Mouse (Mus musculus): ENCODE measurements around the gene Pdpn.
"Not testable (repeated sequence)": the region's sequence is repeated elsewhere in the genome, so short reads cannot be mapped to it uniquely, and the experiment has no call there.

The Pdpn gene

DNA sequence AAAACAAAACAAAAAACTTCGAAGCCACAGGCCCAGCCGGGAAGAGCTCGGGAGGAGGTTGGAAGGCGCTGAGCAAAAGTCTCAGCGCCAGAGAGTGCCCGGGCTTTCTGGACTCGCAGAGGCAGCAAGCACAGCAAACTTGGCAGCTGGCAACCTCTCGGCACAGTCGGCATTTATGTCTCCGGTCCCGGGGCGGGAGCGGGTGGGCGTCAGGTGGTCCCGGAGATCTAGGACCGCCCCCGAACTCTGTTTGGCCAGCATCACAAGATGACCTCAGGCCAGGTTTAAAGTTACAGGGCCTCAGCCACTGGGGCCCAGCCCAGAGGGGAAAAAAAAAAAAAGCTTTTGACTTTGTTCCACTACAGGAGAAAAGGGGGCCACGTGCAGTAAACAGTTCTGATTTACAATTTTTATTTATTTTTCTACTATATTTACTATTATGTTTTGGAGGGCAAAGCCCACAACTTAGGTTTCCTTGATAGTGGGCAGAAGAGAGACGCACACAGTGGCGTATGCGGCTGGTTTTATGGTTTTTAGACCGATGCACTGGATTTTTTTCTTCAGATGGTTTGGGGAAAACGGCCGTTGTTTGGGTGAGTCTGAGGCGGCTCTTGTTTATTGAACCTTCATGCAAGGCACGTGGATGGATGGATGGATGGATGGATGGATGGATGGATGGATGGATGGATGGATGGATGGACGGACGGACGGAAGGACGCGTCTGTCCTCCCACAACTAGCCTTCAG lies at the start of gene Pdpn:
Pdpn (minus strand) TSS at position 240 of the 746 bp plus-strand sequence.
- peak; percentile 70 for DNase-seq

DNA sequence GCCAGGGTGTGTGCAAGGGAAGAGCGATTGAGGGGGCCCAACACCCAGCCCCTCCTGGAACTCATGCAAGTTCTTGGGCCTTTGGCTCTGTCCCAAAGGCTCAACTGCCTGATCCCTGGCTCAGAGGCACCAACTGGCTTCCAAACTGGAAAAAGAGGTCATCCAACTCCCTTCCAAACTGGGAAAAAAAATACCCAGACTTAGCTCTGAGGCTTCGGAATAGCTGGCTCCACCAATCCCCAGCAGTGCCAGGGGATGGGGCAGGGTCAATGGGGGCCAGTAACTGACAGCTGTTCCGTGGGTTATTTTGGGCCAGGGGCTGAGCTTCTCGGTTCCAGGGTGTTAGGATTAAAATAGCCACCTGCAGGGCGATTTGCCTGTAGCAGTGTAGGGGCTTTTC lies 49.3 kb upstream of the Pdpn start:
- no peak for DNase-seq

DNA sequence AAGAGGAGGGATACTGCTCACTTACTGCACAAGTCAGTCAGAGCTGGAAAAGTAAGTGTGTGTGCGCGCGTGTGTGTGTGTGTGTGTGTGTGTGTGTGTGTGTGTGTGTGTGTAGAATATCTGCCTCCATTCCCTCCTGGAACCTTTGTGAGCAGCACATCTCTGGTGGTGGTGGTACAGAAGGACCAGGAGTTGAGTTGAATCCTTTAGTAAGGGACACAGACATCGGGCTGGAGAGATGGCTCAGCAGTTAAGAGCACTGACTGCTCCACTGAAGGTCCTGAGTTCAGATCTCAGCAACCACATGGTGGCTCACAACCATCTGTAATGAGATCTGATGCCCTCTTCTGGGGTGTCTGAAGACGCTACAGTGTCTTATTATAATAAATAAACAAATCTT lies 46.1 kb upstream of the Pdpn start:
- DNase-seq, result not testable (repeated sequence)

DNA sequence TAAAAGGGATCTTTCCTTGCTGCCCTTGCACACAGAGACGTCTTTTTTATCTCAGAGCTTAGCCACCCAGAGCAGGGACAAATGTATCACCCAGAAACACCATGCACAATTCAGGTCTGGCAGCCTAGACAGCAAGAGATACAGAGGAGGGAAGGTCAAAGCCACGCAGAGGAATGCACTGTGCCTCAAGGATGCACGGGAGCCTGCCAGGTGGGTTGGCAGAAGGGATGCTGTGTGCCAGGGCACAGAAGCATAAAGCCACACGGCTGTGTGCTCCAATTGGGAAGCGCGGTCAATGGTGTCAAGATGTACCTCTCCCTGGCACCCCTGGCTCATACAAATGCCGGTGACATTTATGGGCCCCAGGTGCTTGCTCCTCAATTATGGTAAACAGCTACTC lies 42.1 kb upstream of the Pdpn start:
- DNase-seq, result no peak

- no peak for DNase-seq
These were observed 40.4 kb upstream of the Pdpn start for GRCm38 (mm10) chr4:143339808-143340207.

DNA sequence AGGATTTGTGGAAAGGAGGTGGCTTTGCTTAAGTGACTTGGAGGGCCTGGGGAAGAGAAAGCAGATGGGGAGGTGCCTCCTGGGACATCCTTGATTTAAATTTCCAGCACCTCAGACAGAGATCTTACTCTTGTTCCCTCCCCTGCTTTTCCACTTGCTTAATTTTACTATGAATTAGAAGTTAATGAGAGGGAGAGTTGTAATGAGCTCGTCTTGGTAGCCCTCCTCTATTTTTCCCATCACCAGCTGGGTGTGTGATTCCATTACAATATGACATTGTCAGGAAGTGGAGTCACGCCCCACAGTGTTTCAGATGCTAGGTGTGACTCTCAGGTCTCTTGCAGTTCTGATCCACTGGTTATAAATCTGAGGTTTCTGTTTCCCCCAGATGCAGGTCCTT lies 36.7 kb upstream of the Pdpn start:
- DNase-seq, result no peak

GRCm38 (mm10) chr4:143334995-143335394 lies 35.6 kb upstream of the Pdpn start:
- no peak for DNase-seq

DNA sequence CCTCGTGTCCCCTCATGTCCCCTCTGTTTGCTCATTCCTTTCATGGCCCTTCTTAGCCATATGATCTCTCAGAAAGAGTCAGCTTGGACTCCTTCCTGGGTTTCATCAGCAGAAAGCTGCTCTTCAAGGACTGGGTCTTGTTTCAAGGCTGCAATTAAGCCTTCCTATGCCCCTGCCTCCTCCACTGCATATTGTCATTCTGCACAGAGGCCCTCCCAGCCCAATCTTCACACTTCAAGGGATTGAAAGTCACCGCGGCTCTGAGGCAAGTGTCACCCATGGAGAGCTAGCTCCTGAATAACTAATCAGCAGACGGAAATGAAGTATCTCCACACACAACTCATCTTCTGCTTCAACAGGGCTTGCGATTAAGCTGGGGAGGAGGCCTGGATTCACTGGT lies 34.8 kb upstream of the Pdpn start:
- DNase-seq, result no peak

- no peak for DNase-seq
These were observed 32.4 kb upstream of the Pdpn start for GRCm38 (mm10) chr4:143331787-143332186.

DNA sequence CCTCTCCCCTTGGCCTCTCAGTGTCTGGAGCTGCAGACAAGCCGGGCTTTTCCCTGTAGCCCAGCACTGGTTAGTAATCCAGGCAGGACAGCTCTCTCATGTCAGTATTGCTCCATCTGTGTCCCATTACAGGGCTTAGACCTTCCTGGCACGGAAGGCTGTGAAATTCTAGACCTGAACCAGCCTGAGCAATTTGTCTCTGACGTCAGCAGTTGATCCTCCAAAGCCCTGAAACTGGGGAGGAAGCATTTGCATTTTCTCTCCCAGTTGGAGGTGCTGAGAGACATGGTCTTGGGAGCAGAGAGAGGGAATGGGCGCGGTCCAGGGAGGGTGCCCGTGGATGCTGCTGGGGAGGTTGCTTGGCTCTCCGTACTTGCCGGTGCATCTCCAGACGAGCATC lies 31.2 kb upstream of the Pdpn start:
- no peak for DNase-seq

DNA sequence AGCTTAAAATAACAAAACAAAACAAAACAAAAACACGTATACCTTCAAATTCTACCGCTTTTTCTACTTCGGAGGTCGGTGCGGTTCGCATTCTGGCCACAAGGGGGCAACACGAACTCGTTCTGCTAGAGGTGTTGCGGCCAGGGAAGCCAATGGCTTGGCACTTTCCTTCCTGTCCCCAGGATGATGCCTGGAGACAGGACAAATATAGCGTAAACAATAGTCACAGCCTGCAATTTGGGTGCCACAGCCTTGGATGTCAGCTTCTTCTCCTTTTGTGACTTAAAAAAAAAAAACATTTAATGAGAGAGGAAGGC lies 26.2 kb upstream of the Pdpn start:
- peak; percentile 81 for DNase-seq

DNA sequence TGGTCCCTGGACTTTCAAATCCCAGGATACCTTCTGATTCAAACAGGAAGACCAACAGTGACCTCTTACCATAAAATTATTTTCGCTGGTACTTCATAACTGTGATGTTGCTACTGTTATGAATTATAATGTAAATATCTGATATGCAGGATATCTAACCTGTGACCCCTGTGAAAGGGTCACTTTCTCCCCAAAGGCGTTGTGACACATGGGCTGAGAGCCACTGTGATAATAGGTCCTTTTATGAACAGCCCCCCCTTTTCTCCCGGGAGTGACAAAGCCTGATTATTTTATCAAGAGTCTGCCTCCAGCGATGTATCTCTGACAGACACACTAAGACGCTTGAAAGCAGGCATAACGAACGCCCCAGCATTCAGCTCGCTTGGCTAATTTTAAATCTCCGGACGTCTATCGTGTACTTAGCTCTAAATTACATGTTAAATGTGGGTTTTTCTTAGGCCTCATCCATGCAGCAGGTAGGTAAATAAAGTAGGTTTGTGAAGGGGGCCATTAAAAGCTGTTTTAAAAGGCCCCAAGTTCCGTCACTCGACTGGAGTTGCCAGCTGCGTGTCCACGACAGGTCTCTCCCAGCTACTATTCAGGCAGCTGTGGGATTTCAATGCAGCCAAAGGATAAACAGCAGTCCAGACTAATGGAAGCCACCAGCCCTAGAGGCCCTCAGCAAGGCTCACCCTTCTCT lies 25.7 kb upstream of the Pdpn start:
- DNase-seq, result no peak

DNA sequence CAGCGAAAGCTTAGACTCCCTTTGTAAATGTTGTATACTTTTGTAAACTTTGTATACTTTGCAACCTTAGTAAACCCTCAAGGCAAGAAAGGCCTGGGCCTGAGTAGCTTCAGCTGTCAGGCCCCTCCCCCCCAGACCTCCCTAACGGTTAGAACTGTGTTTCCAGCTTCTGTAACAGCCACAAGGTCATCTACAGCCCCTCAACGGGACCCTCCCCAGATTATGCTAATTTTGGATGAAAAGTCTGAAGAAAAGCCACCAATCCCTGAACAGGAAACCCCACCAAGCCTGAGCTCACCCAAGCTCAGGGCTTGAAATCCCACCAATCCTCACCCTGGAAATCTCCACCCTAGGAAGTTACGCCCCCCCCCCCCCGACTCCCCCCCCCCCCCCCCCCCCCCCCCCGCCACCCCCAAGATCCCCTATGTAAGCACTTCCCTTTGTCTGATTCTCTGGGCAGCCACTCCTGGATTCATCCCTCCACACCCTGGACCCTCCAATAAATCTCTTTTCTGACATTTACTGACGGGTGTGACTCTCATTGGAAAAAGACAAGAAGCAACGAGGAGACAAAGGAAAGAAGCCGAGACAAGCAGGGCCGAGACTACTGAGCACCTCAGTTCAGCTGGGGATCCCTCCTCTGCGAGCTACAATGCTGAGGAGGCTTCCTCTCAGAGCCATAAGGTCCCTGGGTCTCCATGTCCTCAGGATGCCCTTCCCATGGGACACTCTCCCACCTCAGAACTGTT lies 25.0 kb upstream of the Pdpn start:
- DNase-seq, result no peak

DNA sequence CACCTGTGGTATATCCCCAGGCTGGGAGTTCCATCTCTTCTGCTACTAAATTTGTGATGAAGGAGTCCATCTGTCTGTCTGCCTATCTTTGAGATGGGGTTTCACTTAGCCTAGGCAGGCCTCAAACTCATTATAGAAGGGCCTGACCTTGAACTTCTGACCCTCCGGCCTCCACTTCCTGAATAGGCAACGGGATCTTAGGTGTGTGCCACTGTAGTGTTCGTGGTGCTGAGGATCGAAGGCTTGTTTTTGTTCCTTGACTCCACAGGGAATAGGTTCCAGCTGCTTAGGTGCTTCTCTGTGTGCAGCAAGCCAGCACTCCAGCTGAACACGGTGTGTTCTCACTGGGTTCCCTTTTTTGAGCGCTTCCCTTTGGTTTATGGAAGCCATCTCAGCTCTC lies 13.9 kb upstream of the Pdpn start:
- no peak for DNase-seq

DNA sequence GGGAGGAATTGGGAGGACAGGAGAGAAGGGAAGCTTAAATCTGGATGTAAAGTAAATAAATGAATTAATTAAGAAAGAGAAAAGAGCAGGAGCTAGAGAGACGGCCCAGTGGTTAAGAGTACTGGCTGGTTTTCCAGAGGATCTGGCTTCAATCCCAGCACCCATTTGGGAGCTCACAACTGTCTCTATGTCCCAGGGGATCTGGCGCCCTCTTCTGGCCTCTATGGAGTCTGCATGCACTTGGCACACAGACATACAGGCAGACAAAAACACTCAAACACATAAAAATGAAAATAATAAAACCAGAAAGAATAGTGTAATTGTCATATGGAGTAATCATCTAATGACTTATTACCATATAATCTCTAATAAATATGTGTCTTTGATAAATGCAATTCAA lies 12.0 kb upstream of the Pdpn start:
- peak; percentile 62 for DNase-seq

GRCm38 (mm10) chr4:143305987-143306772 lies 6.8 kb upstream of the Pdpn start:
- no peak for DNase-seq

GRCm38 (mm10) chr4:143305031-143305430 lies 5.7 kb upstream of the Pdpn start:
- DNase-seq, result no peak

- no peak for DNase-seq
These were observed 3.0 kb upstream of the Pdpn start for GRCm38 (mm10) chr4:143302279-143302890.

DNA sequence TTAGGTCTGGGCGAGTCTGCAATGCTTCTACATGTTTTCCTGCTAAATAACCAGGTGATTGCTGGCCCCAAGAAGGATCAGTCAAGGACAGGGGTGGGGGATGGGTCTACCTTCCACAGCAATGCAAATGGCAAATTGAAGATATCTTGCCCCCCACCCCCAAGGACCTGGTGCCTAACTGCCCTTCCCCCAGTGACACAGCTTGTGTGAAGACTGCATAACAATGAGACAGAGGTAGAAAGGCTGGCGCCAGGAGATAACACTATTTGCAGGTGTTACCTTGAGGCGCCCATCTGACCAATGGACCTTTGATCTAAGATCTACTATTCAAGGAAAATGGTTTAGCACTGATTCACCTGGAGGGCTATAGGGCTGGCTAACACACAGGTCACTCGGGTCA lies 2.5 kb upstream of the Pdpn start:
- DNase-seq, result no peak

DNA sequence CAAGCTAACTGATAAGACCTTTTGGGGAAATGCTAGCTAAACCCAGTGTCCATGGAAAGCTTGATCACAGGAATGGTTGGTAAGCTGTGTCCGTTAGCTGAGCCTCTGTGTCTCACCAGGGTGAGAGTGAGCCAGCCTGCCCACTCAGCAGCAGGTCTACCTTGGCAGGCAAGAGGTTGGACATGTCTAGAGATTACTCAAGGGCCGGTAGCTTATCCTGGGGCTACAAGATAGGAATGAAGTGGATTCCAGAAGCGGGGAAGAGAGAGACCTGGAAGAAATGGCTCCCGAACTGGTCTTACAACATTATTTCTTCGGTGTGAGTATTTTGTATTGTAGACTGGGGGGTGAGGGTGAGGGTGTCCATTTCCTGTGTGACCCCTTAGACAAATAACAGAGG lies 1.7 kb upstream of the Pdpn start:
- DNase-seq, result no peak

GRCm38 (mm10) chr4:143300113-143300688 lies 837 bp upstream of the Pdpn start:
- no peak for DNase-seq
